Mouse (Mus musculus): Measurements from ENCODE around the gene Armc12.
A peak's percentile ranks its signal among the peaks of the same experiment; 100 is the strongest.

The Armc12 gene

GRCm38 (mm10) chr17:28530506-28530905 lies at the start of gene Armc12:
TSS of gene Armc12 (plus strand) at chr17:28530806.
- DNase-seq: no peak

DNA sequence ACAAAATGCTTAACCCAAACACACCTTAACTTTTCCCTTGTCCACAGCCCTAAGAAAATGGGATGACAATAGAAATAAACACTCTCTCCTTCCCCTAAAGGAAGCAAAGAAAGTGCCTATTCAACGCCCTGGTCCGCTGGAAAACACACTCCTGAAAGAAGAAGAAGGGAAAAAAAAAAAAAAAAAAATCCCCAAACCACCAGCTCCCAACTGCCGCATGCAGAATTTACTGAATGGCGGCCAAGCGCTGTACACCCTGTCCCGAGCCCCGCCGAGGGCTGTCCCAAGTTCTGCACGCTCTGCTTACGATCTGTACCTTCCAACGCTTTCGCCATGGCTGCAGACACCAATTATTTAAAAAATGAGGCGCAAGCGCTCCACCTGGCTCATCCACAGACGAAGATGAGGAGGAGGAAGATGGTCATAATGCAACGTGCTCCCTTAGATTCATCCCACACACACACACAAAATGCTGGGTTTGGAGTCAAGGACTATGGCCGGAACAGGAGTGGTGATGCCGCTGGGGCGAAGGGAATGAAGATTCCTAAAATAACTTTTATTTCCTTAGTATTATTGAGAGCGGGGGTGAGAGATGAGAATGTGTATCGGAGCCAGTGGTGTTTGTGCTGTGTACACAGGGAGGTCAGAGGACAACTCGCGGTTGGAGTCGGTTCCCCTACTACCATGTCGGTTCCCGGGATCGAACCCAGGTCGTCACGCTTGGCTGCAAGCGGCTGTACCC lies 45.7 kb upstream of the Armc12 start:
- peak; percentile 49 for DNase-seq

GRCm38 (mm10) chr17:28485446-28485948 lies 45.1 kb upstream of the Armc12 start:
- DNase-seq: peak; percentile 59

- DNase-seq: peak; percentile 98
Measured at GRCm38 (mm10) chr17:28485977-28486400, 44.6 kb upstream of the Armc12 start.

DNA sequence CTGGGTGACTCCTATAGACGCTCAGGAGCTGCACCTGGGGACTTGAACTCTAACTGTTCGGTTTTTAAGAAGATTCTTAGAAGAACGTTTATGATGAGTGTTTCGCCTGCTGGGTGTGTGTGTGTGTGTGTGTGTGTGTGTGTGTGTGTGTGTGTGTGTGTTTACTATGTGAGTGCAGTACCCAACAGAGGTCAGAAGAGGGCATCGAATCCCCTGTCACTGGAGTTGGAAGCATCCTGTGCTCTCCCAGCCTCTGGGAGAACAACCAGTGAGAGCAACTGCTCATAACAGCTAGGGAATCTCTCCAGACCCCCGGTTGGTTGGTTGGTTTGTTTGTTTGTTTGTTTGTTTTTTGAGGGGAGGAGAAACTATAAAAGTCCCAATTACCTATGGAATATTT lies 43.9 kb upstream of the Armc12 start:
- DNase-seq: no peak

- DNase-seq: no peak
Measured at GRCm38 (mm10) chr17:28487584-28488257, 42.9 kb upstream of the Armc12 start.

GRCm38 (mm10) chr17:28488258-28489013 lies 42.2 kb upstream of the Armc12 start:
- DNase-seq: no peak

DNA sequence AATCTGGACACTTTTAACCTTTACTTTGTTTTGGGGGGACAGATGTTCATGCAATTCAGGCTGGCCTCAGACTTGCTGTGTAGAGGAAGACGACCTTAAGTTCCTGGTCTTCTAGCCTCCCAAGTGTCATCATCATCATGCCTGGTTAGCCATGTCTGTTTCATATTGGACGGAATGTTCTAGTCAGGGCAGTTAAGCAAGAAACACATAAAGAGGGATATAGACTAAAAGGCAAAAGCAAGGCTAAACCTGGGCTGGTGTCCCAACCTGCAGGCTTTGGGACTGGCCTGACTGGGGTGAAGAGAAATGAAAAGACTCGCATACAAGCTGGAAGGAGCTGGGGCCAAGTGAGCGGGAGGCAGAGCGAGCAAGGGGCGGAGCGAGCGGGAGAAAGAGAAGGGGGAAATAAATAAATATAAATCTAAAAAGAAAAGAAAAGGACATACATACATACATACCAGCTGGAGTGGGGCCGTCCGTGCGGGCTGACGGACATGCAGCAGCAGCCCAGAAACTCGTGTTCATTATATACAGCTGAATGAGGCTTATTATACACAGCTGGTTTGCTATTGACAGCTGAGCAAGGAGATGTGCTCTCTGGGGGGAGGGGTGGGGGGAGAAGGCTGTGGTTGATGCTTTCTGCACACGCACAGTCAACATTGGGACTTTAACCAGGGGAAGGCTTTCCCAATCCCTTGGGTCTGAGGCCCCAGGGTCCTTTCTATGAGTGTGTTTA lies 39.4 kb upstream of the Armc12 start:
- no peak for DNase-seq

GRCm38 (mm10) chr17:28495832-28496231 lies 34.8 kb upstream of the Armc12 start:
- no peak for DNase-seq

DNA sequence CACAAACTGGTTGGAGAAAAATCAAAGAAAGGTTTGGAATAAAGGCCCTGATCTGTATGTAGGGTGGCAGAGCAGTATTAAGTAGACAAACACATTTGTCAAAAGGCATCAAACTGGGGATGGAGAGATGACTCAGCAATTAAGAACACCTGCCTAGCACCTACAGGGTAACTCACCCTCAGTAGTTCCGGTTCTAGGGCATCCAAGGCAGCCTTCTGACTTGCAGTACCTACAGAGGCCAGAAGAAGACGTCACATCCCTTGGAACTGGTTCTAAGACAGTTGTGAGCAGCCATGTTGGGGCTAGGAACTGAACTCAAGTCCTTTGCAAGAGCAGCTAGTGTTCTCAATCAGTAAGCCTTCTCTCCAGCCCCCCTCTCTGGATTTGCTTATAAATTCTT lies 31.4 kb upstream of the Armc12 start:
- DNase-seq: no peak

GRCm38 (mm10) chr17:28500465-28500864 lies 30.1 kb upstream of the Armc12 start:
- no peak for DNase-seq

GRCm38 (mm10) chr17:28502196-28502821 lies 28.3 kb upstream of the Armc12 start:
- no peak for DNase-seq

GRCm38 (mm10) chr17:28504182-28504581 lies 26.4 kb upstream of the Armc12 start:
- DNase-seq: no peak

DNA sequence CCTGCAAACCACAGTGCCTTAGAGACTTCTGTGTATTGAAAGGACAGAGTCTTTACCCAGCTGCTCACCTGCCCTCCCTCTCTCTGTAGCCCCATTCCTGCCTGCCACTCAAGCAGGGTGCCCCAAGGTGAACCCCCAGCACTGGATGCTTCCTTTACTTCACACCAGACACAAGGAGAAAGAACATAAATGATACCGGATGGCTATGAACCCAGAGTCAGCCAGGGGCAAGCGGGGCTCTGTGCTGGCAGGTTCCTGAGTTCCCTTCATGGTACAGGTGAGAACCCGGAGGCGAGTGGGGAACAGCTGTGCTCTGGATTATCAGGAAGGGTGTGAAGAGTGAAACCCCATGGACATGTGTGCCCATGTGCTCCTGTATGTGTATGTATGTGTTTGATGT lies 25.0 kb upstream of the Armc12 start:
- DNase-seq: no peak

DNA sequence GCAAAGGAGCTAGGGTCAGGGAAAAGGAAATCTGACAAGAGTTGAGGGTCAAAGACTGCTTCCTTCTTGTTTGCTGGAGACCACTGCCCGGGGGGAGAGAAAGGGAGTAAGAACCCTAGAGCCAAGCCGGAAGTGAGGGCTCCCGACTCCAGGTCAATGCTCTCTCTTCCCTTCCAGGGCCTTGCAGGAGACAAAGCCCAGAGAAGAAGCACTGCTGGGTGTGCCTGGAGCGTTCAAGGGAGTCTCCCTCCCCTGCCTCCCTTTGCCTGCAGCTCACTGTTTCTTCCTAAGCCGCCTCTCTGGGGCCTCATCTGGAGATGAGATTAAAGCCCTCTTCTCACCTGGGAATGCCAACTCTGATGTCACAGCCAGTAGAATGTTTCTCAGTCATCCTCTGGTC lies 23.7 kb upstream of the Armc12 start:
- no peak for DNase-seq

GRCm38 (mm10) chr17:28507496-28507895 lies 23.1 kb upstream of the Armc12 start:
- DNase-seq: no peak

- no peak for DNase-seq
Measured at GRCm38 (mm10) chr17:28510445-28511342, 19.9 kb upstream of the Armc12 start.

DNA sequence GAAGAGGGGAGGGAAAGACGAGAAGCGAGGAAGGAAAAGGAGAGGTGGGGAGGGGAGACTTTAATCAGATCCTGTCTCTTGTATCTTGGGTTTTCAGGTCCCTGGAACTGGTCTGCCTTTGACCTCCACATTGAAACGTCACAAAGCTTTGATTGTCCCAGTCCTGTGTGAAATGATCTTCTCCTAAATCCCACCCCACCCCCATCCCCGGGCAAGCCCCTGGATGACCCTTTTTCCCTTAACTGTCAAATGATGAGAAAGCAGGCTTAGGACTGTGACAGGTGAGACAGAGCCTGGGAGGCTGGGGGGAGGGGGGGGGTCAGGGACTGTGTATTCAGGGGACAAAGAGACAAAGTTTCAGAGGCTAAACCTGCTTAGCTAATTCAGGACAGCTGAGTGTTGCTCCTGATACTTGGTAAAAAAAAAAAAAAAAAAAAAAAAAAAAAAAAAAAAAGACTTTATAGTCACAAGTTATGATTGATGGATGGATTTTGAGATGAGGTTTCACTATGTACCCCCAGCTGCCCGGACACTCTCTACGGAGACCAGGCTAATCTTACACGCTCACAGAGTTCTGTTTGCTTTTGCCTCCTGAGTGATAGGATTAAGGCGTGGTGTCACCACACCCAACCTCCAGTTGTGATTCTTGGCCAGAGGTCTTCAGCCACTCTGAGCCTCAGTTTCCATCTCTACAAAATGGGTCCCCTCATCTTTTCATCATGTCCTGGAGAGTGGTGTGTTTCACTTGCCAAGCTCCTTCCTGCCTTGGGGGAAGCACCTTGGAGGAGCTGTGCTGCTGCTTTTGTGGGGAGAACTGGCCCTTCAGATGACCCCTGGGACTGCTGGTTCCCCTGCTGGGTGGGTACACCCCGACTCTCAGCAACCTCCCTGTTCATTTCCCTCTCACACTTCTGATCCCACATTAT lies 18.7 kb upstream of the Armc12 start:
- no peak for DNase-seq

DNA sequence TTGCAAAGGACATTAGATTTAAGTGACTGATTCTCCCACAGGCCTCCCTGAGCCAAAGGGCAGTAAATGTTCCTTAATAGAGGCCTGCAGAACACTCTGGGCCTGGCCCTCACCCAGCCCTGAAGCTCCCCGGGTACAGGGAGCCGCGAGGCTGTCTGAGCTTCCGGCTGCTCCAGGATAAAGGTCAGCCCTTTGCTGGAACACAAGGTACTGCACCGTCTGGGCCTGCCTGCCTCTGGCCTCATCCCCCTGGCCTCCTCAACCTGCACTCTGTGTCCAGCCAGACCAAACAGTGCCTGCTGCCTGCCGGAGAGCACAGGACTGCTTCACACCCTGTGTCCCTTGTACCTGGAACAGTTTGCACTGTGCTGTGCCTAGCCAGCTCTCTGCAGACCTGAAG lies 17.9 kb upstream of the Armc12 start:
- DNase-seq: no peak

DNA sequence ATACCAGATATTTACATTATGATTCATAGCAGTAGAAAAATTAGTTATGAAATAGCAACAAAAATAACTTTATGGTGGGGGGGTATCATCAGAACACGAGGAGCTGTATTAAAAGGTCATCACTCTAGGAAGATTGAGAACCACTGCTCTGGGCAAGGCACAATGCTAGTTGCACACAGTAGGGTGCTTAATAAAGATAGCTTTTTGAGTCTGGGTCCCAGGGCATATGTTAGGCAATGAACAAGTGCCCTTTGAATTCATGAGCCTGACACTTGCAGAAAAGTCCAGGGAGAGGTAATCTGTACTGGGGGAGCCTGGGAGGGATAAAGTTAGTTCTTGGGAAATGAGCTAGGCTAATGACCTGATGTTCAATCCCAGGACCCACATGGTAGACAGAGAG lies 17.3 kb upstream of the Armc12 start:
- no peak for DNase-seq
